Mouse (Mus musculus) heart, embryonic 14.5 days (tissue): ENCODE results near the gene Gm45711. TPM values are rescaled to one million over a fixed set of nuclear protein-coding genes. Genes with fewer than 3 reads are reported as not detected.
A peak's percentile ranks its signal among the peaks of the same experiment; 100 is the strongest.

Source experiments
- ATAC-seq: fragments of 200-750 bp; cut with Nextera tagmentation; 2 replicates; pipeline ENCODE4 v1.8.0; 2017; ENCODE audit warnings: low read depth, moderate TSS enrichment; ENCODE audit not compliant: insufficient number of reproducible peaks, insufficient read depth, low FRiP score
- H3K27ac ChIP-seq, 2 experiments: fragments of 200-500 bp in 1 of 2; fragments of 300-500 bp in 1 of 2; sonication (generic) in 1 of 2; replicated peaks in 1 of 2; 2 replicates each; pipeline ENCODE4 v1.5.1; 2012 to 2014; ENCODE audit warnings: low read depth in 2 of 2, low read length in 2 of 2, control low read depth in 1 of 2, mild to moderate bottlenecking in 1 of 2, mixed read lengths in 1 of 2; ENCODE audit not compliant: control insufficient read depth in 1 of 2, insufficient read depth in 1 of 2
- H3K27me3 ChIP-seq: fragments of 300-500 bp; sonication (generic); 2 replicates; pipeline ENCODE4 v1.6.1; 2014; ENCODE audit warnings: mild to moderate bottlenecking, low read length, control low read depth; ENCODE audit not compliant: control insufficient read depth, insufficient read depth
- H3K36me3 ChIP-seq: fragments of 300-500 bp; sonication (generic); 2 replicates; pipeline ENCODE4 v1.6.1; 2014; ENCODE audit warnings: mild to moderate bottlenecking, control low read depth, low read length, mixed read lengths; ENCODE audit not compliant: control insufficient read depth, insufficient read depth
- H3K4me1 ChIP-seq, 2 experiments: fragments of 200-500 bp in 1 of 2; fragments of 300-500 bp in 1 of 2; sonication (generic) in 1 of 2; 2 replicates each; pipeline ENCODE4 v1.6.1; 2012 to 2014; ENCODE audit warnings: low read length in 2 of 2, control low read depth in 1 of 2, mixed read lengths in 1 of 2; ENCODE audit not compliant: control insufficient read depth in 2 of 2, insufficient read depth in 2 of 2
- H3K4me2 ChIP-seq: fragments of 300-500 bp; sonication (generic); 2 replicates; pipeline ENCODE4 v1.6.1; 2014; ENCODE audit warnings: mild to moderate bottlenecking, low read length
- H3K4me3 ChIP-seq, 2 experiments: fragments of 200-500 bp in 1 of 2; fragments of 300-500 bp in 1 of 2; sonication (generic) in 1 of 2; 2 replicates each; pipeline ENCODE4 v1.5.1; 2012 to 2014; ENCODE audit warnings: low read length in 2 of 2, mild to moderate bottlenecking in 2 of 2, control low read depth in 1 of 2, low read depth in 1 of 2, moderate library complexity in 1 of 2; ENCODE audit not compliant: control insufficient read depth in 1 of 2, insufficient read depth in 1 of 2
- H3K9ac ChIP-seq: fragments of 300-500 bp; sonication (generic); 2 replicates; pipeline ENCODE4 v1.6.1; 2014; ENCODE audit warnings: mild to moderate bottlenecking, low read length
- H3K9me3 ChIP-seq: fragments of 300-500 bp; sonication (generic); 2 replicates; pipeline ENCODE4 v1.6.1; 2016; ENCODE audit warnings: low read length, control low read depth; ENCODE audit not compliant: control insufficient read depth
- WGBS: fragments of 180-500 bp; shearing (Covaris S2); extraction: QIAGEN DNeasy Blood & Tissue Kit; methylation state at CpG from one replicate; pipeline ENCODE4 v1.1.7; 2014; 5-methylcytosine and 5-hydroxymethylcytosine counted together
- polyA plus RNA-seq: library from polyadenylated mRNA; unstranded; fragments of >200 nt; fragmentation: Nextera tagmentation; extraction: Ambion mirVana; gene quantifications from 2 replicates; pipeline ENCODE4 v1.2.1, GENCODE M21; 2014

The Gm45711 gene
- polyA plus RNA-seq, 1 experiment from 2014 or later: not detected

- H3K27me3 ChIP-seq: no peaks in the 10 kb centered on the region
Observed at GRCm38 (mm10) chr8:104344622-104345021, 34.7 kb upstream of the Gm45711 start.

DNA sequence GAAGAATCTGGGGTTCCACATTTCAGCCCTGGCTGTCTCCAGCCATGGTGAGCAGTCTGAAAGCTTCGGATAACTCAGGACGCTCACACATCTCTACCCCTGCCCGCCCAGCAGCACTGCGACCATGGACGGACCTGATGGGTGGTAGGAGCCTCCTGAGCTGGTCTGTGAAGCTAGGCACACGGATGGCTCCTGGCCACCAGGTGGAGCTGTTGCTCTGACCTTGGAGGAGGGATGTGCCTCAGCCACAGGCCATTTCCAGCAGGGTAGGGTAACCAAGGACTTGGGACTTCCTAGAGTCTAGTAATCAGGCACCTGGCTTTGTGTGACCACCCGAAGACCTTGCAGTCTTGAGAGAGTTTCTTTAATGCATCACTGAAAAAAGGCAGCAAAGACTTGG lies 34.1 kb upstream of the Gm45711 start:
- no peak overlapping the region for H3K9ac ChIP-seq
- no peaks in the 10 kb centered on the region for H3K9me3 ChIP-seq
- H3K4me3 ChIP-seq: no peak overlapping the region
- H3K4me1 ChIP-seq: peaks cover 13 to 42% of the 10 kb centered on the region in 2 experiments; a peak in 3 of 4 replicates
- 16% methylated on average over 7 of the region's 7 CpGs for WGBS
- peak; percentile 28; the same call in 1 of the 2 replicates for ATAC-seq
- H3K27me3 ChIP-seq: no peaks in the 10 kb centered on the region
- no peak overlapping the region for H3K4me2 ChIP-seq
- peaks cover 48% of the 10 kb centered on the region for H3K36me3 ChIP-seq
- H3K27ac ChIP-seq: no peak overlapping the region

More at GRCm38 (mm10) chr8:104344622-104345021, 34.7 kb upstream of the Gm45711 start:
- Histone ChIP-seq H3K4me3 (no peak overlapping the region), H3K9ac (no peak overlapping the region), H3K27ac (no peak overlapping the region), H3K9me3 (no peaks in the 10 kb centered on the region), H3K4me2 (no peak overlapping the region), H3K36me3 (peaks cover 48% of the 10 kb centered on the region), H3K4me1 (peaks cover 9 to 43% of the 10 kb centered on the region in 2 experiments; a peak in 3 of 4 replicates)
- 87% methylated on average over 5 of the region's 5 CpGs for WGBS
- ATAC-seq: no peak

- Histone ChIP-seq H3K27ac (peak overlapping the region in 1 of 2 experiments; percentile 92; a peak in 1 of 4 replicates), H3K4me1 (peaks cover 13 to 40% of the 10 kb centered on the region in 2 experiments; a peak in 3 of 4 replicates), H3K4me3 (no peak overlapping the region), H3K36me3 (peaks cover 37% of the 10 kb centered on the region), H3K9ac (no peak overlapping the region), H3K9me3 (no peaks in the 10 kb centered on the region), H3K4me2 (peak overlapping the region; percentile 86), H3K27me3 (no peaks in the 10 kb centered on the region)
- WGBS: 56% methylated on average over 5 of the region's 5 CpGs
- no peak for ATAC-seq
Observed at GRCm38 (mm10) chr8:104342426-104342825, 32.5 kb upstream of the Gm45711 start.

GRCm38 (mm10) chr8:104341678-104342077 lies 31.8 kb upstream of the Gm45711 start:
- H3K4me1 ChIP-seq: peaks cover 10 to 35% of the 10 kb centered on the region in 2 experiments; a peak in 3 of 4 replicates
- no peak for ATAC-seq
- H3K9ac ChIP-seq: peak overlapping the region; percentile 96
- no peaks in the 10 kb centered on the region for H3K27me3 ChIP-seq
- peak overlapping the region; percentile 86 for H3K4me2 ChIP-seq
- peak overlapping the region; percentile 71 to 77 for H3K4me3 ChIP-seq
- peaks cover 30% of the 10 kb centered on the region for H3K36me3 ChIP-seq
- H3K9me3 ChIP-seq: no peaks in the 10 kb centered on the region
- peak overlapping the region; percentile 24 to 92 for H3K27ac ChIP-seq
- 54% methylated on average over 6 of the region's 6 CpGs for WGBS

DNA sequence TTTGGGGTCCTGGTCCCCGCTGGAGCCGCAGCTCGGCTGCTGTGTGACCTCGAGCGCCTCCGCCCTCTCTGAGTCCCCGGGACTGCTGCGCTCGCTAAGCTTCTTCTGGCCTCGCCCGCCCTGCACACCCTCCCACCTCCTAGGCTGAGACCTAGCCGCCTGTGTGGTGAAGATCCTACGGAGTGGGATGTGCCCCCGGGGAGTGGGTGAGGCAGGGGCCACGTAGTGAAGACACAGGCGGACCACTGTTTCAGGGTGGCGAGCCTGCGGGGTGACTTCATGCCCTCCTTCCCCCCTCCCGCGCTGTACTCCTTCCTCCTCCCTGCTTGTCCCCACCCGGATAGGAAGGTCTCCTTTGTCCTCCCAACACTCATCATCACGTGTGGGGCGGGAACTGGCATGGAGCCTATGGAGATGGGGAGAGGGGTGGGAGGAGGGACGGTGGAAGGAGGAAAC lies 31.3 kb upstream of the Gm45711 start:
- Histone ChIP-seq H3K27me3 (no peaks in the 10 kb centered on the region), H3K27ac (peak overlapping the region; percentile 84 to 92), H3K4me2 (peak overlapping the region; percentile 86), H3K4me3 (peak overlapping the region; percentile 71 to 77), H3K9me3 (no peaks in the 10 kb centered on the region), H3K4me1 (peaks cover 9 to 31% of the 10 kb centered on the region in 2 experiments; a peak in 3 of 4 replicates), H3K9ac (peak overlapping the region; percentile 96), H3K36me3 (peaks cover 24% of the 10 kb centered on the region)
- under 1% methylated on average over 24 of the region's 24 CpGs for WGBS
- peak; percentile 73 for ATAC-seq

DNA sequence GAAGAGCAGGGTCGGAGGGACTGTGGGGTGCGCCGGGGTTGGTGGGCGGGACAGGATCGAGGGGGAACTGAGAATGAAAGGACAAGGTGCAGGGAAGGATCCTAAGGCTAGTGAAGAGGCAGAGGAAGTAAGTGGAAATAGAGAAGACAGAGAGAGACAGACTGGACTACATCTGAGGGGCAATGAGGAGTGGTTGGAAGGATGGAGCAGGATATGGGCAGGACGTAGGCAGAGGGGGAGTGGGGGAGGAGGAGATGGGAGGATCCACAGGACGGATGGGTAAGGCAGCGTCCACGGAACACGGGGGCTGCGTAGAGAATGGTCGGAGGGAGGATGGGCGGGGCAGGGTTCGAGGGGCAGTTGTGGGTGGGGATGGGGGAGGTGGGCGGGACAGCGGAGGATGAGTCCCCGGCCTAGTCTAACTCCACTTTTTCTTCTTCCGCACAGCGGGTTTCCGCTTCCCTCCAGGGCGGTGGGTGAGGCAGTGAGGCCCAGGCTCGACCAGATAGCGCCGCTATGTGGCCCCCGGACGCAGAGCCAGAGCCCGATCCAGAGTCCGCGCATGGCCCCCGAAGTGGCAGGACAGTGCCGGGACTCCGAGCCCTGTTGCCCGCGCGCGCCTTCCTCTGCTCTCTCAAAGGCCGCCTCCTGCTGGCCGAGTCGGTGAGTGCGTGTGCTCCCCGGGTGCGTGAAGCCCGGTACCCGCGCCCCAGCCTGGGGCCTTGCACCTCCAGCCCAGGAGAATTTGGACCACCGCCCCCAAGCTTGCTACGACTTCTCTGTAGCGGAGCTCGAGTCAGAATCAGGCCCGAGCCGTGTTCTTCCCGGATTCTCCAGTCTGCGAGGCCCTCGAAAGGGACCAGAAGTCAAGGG lies 30.6 kb upstream of the Gm45711 start:
- H3K4me1 ChIP-seq: peaks cover 9 to 31% of the 10 kb centered on the region in 2 experiments; a peak in 3 of 4 replicates
- peaks cover 18% of the 10 kb centered on the region for H3K36me3 ChIP-seq
- H3K9me3 ChIP-seq: no peaks in the 10 kb centered on the region
- under 1% methylated on average over 49 of the region's 54 CpGs for WGBS
- H3K27ac ChIP-seq: peak overlapping the region; percentile 84 to 92
- no peaks in the 10 kb centered on the region for H3K27me3 ChIP-seq
- peak overlapping the region; percentile 96 for H3K9ac ChIP-seq
- H3K4me3 ChIP-seq: peak overlapping the region; percentile 71 to 77
- peak overlapping the region; percentile 86 for H3K4me2 ChIP-seq
- ATAC-seq: peak; percentile 66

- Histone ChIP-seq H3K27me3 (no peaks in the 10 kb centered on the region), H3K4me2 (peak overlapping the region; percentile 86), H3K4me1 (peaks cover 9 to 31% of the 10 kb centered on the region in 2 experiments; a peak in 3 of 4 replicates), H3K9ac (peak overlapping the region; percentile 96), H3K9me3 (no peaks in the 10 kb centered on the region), H3K27ac (peak overlapping the region; percentile 55 to 92; a peak in 3 of 4 replicates), H3K4me3 (peak overlapping the region; percentile 71 to 77), H3K36me3 (peaks cover 12% of the 10 kb centered on the region)
- ATAC-seq: no peak
- under 1% methylated on average over 6 of the region's 6 CpGs for WGBS
Observed at GRCm38 (mm10) chr8:104339983-104340232, 30.0 kb upstream of the Gm45711 start.
